Mouse (Mus musculus) thymus, adult 2 months (tissue): ENCODE measurements at regions not wholly inside any gene's neighbourhood (a gene's known extent, or its start where the extent isn't known, plus 50 kb on each side); places are given as distances from the start of the nearest gene placed in this dataset.

Experiments used
- DNase-seq: peaks from one replicate; pipeline ENCODE4 v3.0.0; 2021
- H3K27ac ChIP-seq: fragments of 200-500 bp; 2 replicates; pipeline ENCODE4 v1.5.1; 2012; ENCODE audit warnings: low read length, control low read depth; ENCODE audit not compliant: control insufficient read depth, insufficient read depth
- H3K27me3 ChIP-seq: fragments of 200-500 bp; 2 replicates; pipeline ENCODE4 v1.6.1; 2012; ENCODE audit warnings: mild to moderate bottlenecking, low read length, moderate library complexity, mixed read lengths; ENCODE audit not compliant: control insufficient read depth, insufficient read depth
- H3K36me3 ChIP-seq: fragments of 200-500 bp; 2 replicates; pipeline ENCODE4 v1.6.1; 2012; ENCODE audit warnings: mild to moderate bottlenecking, low read length, moderate library complexity; ENCODE audit not compliant: control insufficient read depth, insufficient read depth
- H3K4me1 ChIP-seq: fragments of 200-500 bp; replicated peaks from 2 replicates; pipeline ENCODE4 v1.6.1; 2012; ENCODE audit warnings: low read length; ENCODE audit not compliant: control insufficient read depth, insufficient read depth
- H3K4me3 ChIP-seq: fragments of 200-500 bp; 2 replicates; pipeline ENCODE4 v1.5.1; 2012; ENCODE audit warnings: mild to moderate bottlenecking, low read length, control low read depth, moderate library complexity; ENCODE audit not compliant: control insufficient read depth, insufficient read depth
- CTCF ChIP-seq: fragments of 200-500 bp; IDR thresholded peaks from 2 replicates; pipeline ENCODE4 v1.5.1; 2012; ENCODE audit warnings: mild to moderate bottlenecking, control low read depth, low read length, moderate library complexity, borderline replicate concordance; ENCODE audit not compliant: control insufficient read depth, poor library complexity, insufficient read depth; ENCODE audit errors: extremely low read depth
- POLR2A ChIP-seq: fragments of 200-500 bp; IDR thresholded peaks from 2 replicates; pipeline ENCODE4 v1.6.1; 2012; ENCODE audit warnings: mild to moderate bottlenecking, low read length, control low read depth, moderate library complexity; ENCODE audit not compliant: control insufficient read depth, poor library complexity, insufficient read depth; ENCODE audit errors: extremely low read depth
- WGBS: fragments of 180-500 bp; shearing (Covaris S2); methylation state at CpG from one replicate; pipeline ENCODE4 v1.1.7; 2018; 5-methylcytosine and 5-hydroxymethylcytosine counted together

- H3K36me3 ChIP-seq: no peaks in the 10 kb centered on the region
- no peak overlapping the region for H3K27ac ChIP-seq
- no peaks in the 10 kb centered on the region for H3K4me1 ChIP-seq
- TF ChIP-seq POLR2A (no peak), CTCF (no peak)
- H3K4me3 ChIP-seq: no peak overlapping the region
- no peaks in the 10 kb centered on the region for H3K27me3 ChIP-seq
- DNase-seq: no peak
- 83% methylated on average over 2 of the region's 2 CpGs for WGBS
These were observed 330.7 kb upstream of the Castor2 start for GRCm38 (mm10) chr5:133768856-133769255.

- no peak for DNase-seq
- H3K36me3 ChIP-seq: no peaks in the 10 kb centered on the region
- no peaks in the 10 kb centered on the region for H3K27me3 ChIP-seq
- H3K4me1 ChIP-seq: no peaks in the 10 kb centered on the region
- H3K4me3 ChIP-seq: no peak overlapping the region
- WGBS: 95% methylated on average over 2 of the region's 2 CpGs
- no peak overlapping the region for H3K27ac ChIP-seq
- TF ChIP-seq CTCF (no peak), POLR2A (no peak)
These were observed 341.7 kb upstream of the Castor2 start for GRCm38 (mm10) chr5:133757817-133758216.

- Histone ChIP-seq H3K4me1 (no peaks in the 10 kb centered on the region), H3K4me3 (no peak overlapping the region), H3K36me3 (no peaks in the 10 kb centered on the region), H3K27me3 (no peaks in the 10 kb centered on the region), H3K27ac (no peak overlapping the region)
- TF ChIP-seq CTCF (no peak), POLR2A (no peak)
- 52% methylated on average over 7 of the region's 7 CpGs for WGBS
- DNase-seq: no peak
These were observed 345.3 kb upstream of the Castor2 start for GRCm38 (mm10) chr5:133754180-133754579.

- no peak overlapping the region for H3K4me3 ChIP-seq
- H3K27ac ChIP-seq: no peak overlapping the region
- no peaks in the 10 kb centered on the region for H3K4me1 ChIP-seq
- H3K27me3 ChIP-seq: no peaks in the 10 kb centered on the region
- no peak for DNase-seq
- no peaks in the 10 kb centered on the region for H3K36me3 ChIP-seq
- 60% methylated on average over 8 of the region's 8 CpGs for WGBS
- TF ChIP-seq POLR2A: no peak
- no peak for TF ChIP-seq CTCF
These were observed 345.9 kb upstream of the Castor2 start for GRCm38 (mm10) chr5:133753461-133754160.

GRCm38 (mm10) chr5:133746960-133747359 lies 352.6 kb upstream of the Castor2 start:
- H3K27me3 ChIP-seq: no peaks in the 10 kb centered on the region
- H3K4me1 ChIP-seq: no peaks in the 10 kb centered on the region
- no peak overlapping the region for H3K4me3 ChIP-seq
- no peak overlapping the region for H3K27ac ChIP-seq
- DNase-seq: no peak
- no peaks in the 10 kb centered on the region for H3K36me3 ChIP-seq
- 81% methylated on average over 1 of the region's 1 CpGs for WGBS
- no peak for TF ChIP-seq POLR2A
- no peak for TF ChIP-seq CTCF

- Histone ChIP-seq H3K4me3 (no peak overlapping the region), H3K4me1 (no peaks in the 10 kb centered on the region), H3K27me3 (no peaks in the 10 kb centered on the region), H3K36me3 (no peaks in the 10 kb centered on the region), H3K27ac (no peak overlapping the region)
- no peak for DNase-seq
- 93% methylated on average over 10 of the region's 10 CpGs for WGBS
- TF ChIP-seq POLR2A: no peak
These were observed 353.1 kb upstream of the Castor2 start for GRCm38 (mm10) chr5:133746411-133746810.

- H3K27me3 ChIP-seq: no peaks in the 10 kb centered on the region
- H3K36me3 ChIP-seq: no peaks in the 10 kb centered on the region
- no peak overlapping the region for H3K27ac ChIP-seq
- no peaks in the 10 kb centered on the region for H3K4me1 ChIP-seq
- WGBS: 91% methylated on average over 3 of the region's 3 CpGs
- DNase-seq: no peak
- no peak for TF ChIP-seq CTCF
- TF ChIP-seq POLR2A: no peak
- H3K4me3 ChIP-seq: no peak overlapping the region
These were observed 355.4 kb upstream of the Castor2 start for GRCm38 (mm10) chr5:133744136-133744535.
